Mouse (Mus musculus) liver, adult 2 months (tissue): Measurements from ENCODE around the gene Vps13c.

Experiments
- CTCF ChIP-seq: fragments of 200-500 bp; IDR thresholded peaks from 2 replicates; pipeline ENCODE4 v1.5.1; 2011; ENCODE audit warnings: low read depth, low read length, control low read depth
- POLR2A ChIP-seq: fragments of 200-500 bp; IDR thresholded peaks from 2 replicates; pipeline ENCODE4 v1.6.1; 2011; ENCODE audit warnings: low read length, control low read depth; ENCODE audit not compliant: insufficient read depth; ENCODE audit errors: extremely low read depth

DNA sequence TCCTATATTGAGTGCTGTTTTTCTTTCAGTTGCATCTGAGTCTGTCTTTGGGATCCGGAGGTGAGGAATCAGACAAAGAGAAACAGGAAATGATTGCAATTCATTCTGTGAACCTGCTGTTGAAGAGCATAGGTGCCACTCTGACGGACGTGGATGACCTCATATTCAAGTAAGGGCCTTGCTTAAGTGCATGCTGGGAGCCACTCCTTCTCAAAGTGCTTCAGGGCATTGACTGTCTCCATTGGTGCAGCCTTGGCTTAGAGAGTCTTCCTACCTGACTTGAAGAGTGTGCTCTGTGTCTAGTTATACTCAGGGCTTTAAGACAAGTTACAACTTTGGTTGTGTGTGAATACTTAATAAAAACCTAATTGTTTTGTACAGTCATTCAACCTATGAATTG, 126.8 kb downstream of the Vps13c start:
- TF ChIP-seq CTCF (no peak), POLR2A (no peak)
